Mouse (Mus musculus) cerebellum, adult 2 months (tissue): ENCODE measurements around the gene Lrrc3c. TPM values are rescaled to one million over a fixed set of nuclear protein-coding genes. Genes with fewer than 3 reads are reported as not detected.
A peak's percentile ranks its signal among the peaks of the same experiment; 100 is the strongest.

ENCODE experiments used
- DNase-seq, 2 experiments: peaks; one replicate each; pipeline ENCODE4 v3.0.0; 2021
- H3K27ac ChIP-seq: fragments of 200-500 bp; 2 replicates; pipeline ENCODE4 v1.5.1; 2012; ENCODE audit warnings: low read length, control low read depth, inconsistent platforms; ENCODE audit not compliant: insufficient read depth
- H3K27me3 ChIP-seq: fragments of 200-500 bp; 2 replicates; pipeline ENCODE4 v1.6.1; 2012; ENCODE audit warnings: inconsistent platforms, mild to moderate bottlenecking, low read length, moderate library complexity; ENCODE audit not compliant: control insufficient read depth, insufficient read depth
- H3K4me1 ChIP-seq: fragments of 200-500 bp; 2 replicates; pipeline ENCODE4 v1.6.1; 2011; ENCODE audit warnings: low read length; ENCODE audit not compliant: control insufficient read depth, insufficient read depth
- H3K4me3 ChIP-seq: fragments of 200-500 bp; replicated peaks from 2 replicates; pipeline ENCODE3; 2011; ENCODE audit warnings: mild to moderate bottlenecking, low read depth, low read length, control low read depth; ENCODE audit not compliant: insufficient read depth
- CTCF ChIP-seq: fragments of 200-500 bp; IDR thresholded peaks from 2 replicates; pipeline ENCODE4 v1.5.1; 2011; ENCODE audit warnings: low read depth, mild to moderate bottlenecking, control low read depth, low read length, moderate library complexity, borderline replicate concordance; ENCODE audit not compliant: insufficient read depth
- POLR2A ChIP-seq: fragments of 200-500 bp; IDR thresholded peaks from 2 replicates; pipeline ENCODE4 v1.6.1; 2011; ENCODE audit warnings: low read length, control low read depth, borderline replicate concordance; ENCODE audit not compliant: insufficient read depth
- WGBS: fragments of 180-500 bp; shearing (Covaris S2); methylation state at CpG from one replicate; pipeline ENCODE4 v1.1.7; 2018; 5-methylcytosine and 5-hydroxymethylcytosine counted together
- polyA plus RNA-seq: library from polyadenylated mRNA; depleted of rRNA; stranded (reverse); fragments of >200 nt; gene quantifications from 2 replicates; pipeline ENCODE4 v1.2.3, GENCODE M21; 2012

Lrrc3c gene
- polyA plus RNA-seq, 1 experiment: not detected

- peak; percentile 49 to 57 for DNase-seq
Measured at GRCm38 (mm10) chr11:98587684-98588546, 10.2 kb upstream of the Lrrc3c start.

DNA sequence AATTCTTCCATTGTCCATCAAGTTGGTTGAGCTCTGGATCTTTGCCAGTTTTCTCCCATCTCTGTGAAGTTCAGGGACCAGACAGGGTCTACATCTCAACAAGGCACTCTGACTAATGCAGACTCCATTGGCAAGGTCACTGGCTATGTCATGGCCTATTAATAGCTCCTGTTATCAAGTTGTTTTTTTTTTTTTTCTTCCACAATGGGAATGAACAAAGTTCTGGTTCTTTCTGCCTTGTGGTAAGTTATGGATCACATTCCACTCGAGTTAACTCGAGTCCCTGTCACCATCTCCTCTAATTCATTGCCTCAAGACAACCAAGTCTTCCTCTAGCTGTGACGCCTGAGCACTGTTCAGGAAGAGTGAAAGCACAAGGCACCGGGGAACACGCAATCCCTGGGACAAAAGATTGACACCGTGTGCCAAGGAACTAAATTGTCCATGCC lies 9.2 kb upstream of the Lrrc3c start:
- Histone ChIP-seq H3K27ac (no peak overlapping the region), H3K4me1 (peaks cover 19% of the 10 kb centered on the region), H3K27me3 (no peaks in the 10 kb centered on the region), H3K4me3 (no peak overlapping the region)
- TF ChIP-seq POLR2A (no peak), CTCF (no peak)
- WGBS: 64% methylated on average over 6 of the region's 6 CpGs
- no peak for DNase-seq

More at GRCm38 (mm10) chr11:98587684-98588546, 10.2 kb upstream of the Lrrc3c start:
- no peak overlapping the region; the same call in 1 of the 2 replicates for H3K27ac ChIP-seq
- no peaks in the 10 kb centered on the region for H3K27me3 ChIP-seq
- H3K4me3 ChIP-seq: peak overlapping the region; percentile 88
- H3K4me1 ChIP-seq: peaks cover 19% of the 10 kb centered on the region
- WGBS: 16% methylated on average over 20 of the region's 20 CpGs
- TF ChIP-seq POLR2A: no peak
- no peak for TF ChIP-seq CTCF

DNA sequence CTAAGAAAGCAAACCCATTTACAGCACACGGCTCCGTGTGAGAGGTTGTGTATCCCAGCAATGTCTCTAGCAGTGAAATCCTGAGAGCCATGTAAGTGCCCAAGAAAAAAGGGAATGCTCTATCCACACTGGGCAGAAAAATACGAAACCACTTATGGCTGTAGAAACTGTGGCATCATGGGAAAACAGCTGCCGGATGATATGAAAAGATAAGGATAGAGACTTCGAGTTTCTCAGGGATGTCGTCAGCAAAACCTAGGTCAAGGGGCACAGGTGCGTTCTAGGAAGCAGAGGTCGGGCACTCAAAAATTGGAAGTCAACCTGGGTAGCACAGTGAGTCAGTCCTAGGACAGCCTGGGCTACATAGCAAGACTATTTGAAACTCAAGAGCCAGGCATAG lies 8.8 kb upstream of the Lrrc3c start:
- H3K27ac ChIP-seq: no peak overlapping the region
- DNase-seq: no peak
- TF ChIP-seq POLR2A (no peak), CTCF (no peak)
- WGBS: 90% methylated on average over 8 of the region's 8 CpGs
- H3K27me3 ChIP-seq: no peaks in the 10 kb centered on the region
- no peak overlapping the region for H3K4me3 ChIP-seq
- H3K4me1 ChIP-seq: peaks cover 19% of the 10 kb centered on the region

DNA sequence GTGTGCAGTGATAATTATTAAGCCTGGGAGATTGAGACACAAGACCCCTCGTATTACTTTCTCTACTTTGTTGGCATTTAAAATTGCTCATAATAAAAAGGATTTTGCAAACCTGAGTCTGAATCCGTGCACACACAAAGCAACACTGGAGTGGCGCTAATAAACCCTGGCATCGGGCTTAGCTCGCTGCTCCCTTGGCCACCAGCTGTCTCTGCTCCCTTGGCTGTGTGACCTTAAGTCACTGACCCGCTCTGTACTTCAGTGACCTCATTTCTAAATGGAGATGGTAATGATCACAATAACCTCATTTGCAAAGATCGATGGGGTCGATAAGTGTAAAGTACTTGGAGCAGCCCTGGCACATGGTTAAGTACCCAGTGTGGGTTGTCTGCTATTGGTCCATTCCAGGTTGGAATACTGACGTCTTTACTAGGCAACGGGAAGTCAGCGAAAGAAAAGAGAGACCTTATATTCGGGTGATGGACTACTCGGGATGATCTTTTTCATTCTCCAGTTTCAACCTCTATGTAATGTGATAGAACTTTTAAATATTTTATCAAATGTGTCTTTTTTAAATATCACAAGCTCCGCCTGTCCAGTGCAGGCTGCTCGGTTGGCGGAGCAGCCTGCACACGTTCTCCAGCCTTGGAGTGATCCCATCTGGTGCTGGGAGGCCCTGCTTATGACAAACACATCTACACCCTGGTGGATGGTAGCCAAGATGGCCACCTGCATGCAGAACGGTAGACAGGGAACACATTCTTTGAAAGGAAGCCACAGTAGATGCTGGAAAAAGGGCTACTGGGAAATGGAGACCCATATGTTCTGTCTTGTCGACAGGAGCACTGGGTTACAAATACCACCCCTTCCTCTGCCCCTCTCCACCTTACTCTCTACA lies 7.3 kb upstream of the Lrrc3c start:
- DNase-seq: peak; percentile 55 to 69
- H3K4me3 ChIP-seq: peak overlapping the region; percentile 11
- no peaks in the 10 kb centered on the region for H3K27me3 ChIP-seq
- H3K4me1 ChIP-seq: peaks cover 8% of the 10 kb centered on the region; the same call in 1 of the 2 replicates
- 19% methylated on average over 19 of the region's 19 CpGs for WGBS
- no peak for TF ChIP-seq POLR2A
- no peak for TF ChIP-seq CTCF
- no peak overlapping the region for H3K27ac ChIP-seq

DNA sequence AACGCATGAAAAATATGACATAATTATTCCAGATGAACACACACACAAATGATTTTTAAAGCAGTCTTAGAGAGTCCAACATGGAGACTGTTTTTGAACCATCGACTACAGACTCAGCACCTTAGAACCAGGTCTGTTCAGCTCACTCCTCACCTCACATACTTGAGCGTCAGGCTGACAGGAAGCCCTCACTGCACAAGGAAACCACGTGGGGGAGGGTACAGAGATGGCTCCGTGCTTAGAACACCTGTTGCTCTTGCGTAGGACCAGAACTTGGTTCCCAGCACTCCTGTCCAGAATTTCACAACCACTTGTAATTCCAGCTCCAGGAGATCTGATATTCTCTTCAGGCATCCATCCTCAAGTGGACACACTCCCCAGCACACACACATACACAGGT lies 3.1 kb upstream of the Lrrc3c start:
- no peak overlapping the region for H3K4me3 ChIP-seq
- no peaks in the 10 kb centered on the region for H3K27me3 ChIP-seq
- 78% methylated on average over 6 of the region's 6 CpGs for WGBS
- H3K4me1 ChIP-seq: peaks cover 6% of the 10 kb centered on the region; the same call in 1 of the 2 replicates
- TF ChIP-seq POLR2A (no peak), CTCF (no peak)
- no peak for DNase-seq
- H3K27ac ChIP-seq: no peak overlapping the region

DNA sequence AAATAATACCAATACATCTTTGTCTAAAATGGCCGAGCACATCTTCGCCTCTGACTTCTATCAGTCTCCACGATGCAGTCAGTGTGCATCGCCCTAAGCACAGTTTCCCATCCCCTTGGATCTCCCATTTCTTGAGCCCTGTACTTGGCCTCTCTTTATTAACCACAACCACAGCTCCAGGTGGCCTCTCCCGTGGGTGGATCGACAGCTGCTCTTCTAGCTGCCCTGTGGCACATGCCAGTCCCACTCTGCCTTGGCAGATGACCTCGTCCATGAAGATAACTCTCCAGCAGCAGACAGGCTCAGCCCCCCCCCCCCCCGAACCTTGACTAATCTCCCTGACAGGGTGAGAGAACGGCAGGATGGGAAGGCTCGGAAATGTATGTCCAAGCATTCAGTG lies 2.6 kb upstream of the Lrrc3c start:
- TF ChIP-seq POLR2A (no peak), CTCF (no peak)
- no peaks in the 10 kb centered on the region for H3K27me3 ChIP-seq
- 51% methylated on average over 10 of the region's 10 CpGs for WGBS
- H3K4me1 ChIP-seq: peaks cover 6% of the 10 kb centered on the region; the same call in 1 of the 2 replicates
- H3K4me3 ChIP-seq: no peak overlapping the region
- no peak overlapping the region for H3K27ac ChIP-seq
- DNase-seq: no peak

- Histone ChIP-seq H3K27me3 (no peaks in the 10 kb centered on the region), H3K27ac (no peak overlapping the region), H3K4me1 (peaks cover 6% of the 10 kb centered on the region; the same call in 1 of the 2 replicates), H3K4me3 (no peak overlapping the region)
- TF ChIP-seq CTCF (no peak), POLR2A (no peak)
- 77% methylated on average over 3 of the region's 3 CpGs for WGBS
- no peak for DNase-seq
Measured at GRCm38 (mm10) chr11:98595955-98596354, 2.1 kb upstream of the Lrrc3c start.
